Mouse (Mus musculus) liver, adult 2 months (tissue): ENCODE data around the gene Pak2.

Experiments used
- CTCF ChIP-seq: fragments of 200-500 bp; IDR thresholded peaks from 2 replicates; pipeline ENCODE4 v1.5.1; 2011; ENCODE audit warnings: low read depth, low read length, control low read depth
- POLR2A ChIP-seq: fragments of 200-500 bp; IDR thresholded peaks from 2 replicates; pipeline ENCODE4 v1.6.1; 2011; ENCODE audit warnings: low read length, control low read depth; ENCODE audit not compliant: insufficient read depth; ENCODE audit errors: extremely low read depth

- TF ChIP-seq CTCF (no peak), POLR2A (no peak)
These were observed 19.2 kb downstream of the Pak2 start for GRCm38 (mm10) chr16:32059840-32060523.
